Mouse (Mus musculus): ENCODE measurements around the gene Sgca.

DNA sequence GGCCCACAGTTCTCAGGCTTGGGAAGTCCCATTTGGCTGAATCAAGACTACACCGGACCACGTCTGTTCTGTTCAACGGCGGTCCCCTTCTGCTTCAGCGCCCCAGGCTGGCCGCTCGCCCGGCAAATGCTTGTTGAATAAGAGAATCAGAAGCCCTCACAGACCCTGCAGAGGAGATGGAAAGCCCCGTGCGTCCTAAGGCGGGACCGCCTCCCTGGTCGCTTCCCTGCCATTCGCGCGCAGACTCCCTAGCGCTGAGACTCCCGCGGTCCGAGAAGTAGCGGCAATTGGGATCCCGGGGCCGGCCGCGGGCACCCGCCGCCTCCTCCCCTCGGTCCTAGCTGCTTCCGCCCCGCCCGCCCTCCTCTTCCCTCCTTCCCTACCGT is 33.5 kb upstream of the Sgca start, which contains the start of gene Samd14:
- TF ChIP-seq EP300 (IDR thresholded peaks at IDR 0.05) (no peak), CTCF (IDR thresholded peaks at IDR 0.05) (no peak)
